Mouse (Mus musculus) thymus, postnatal 0 days (tissue): Measurements from ENCODE around the gene Slc9a9. TPM values are rescaled to one million over a fixed set of nuclear protein-coding genes. Genes with fewer than 3 reads are reported as not detected.
A peak's percentile ranks its signal among the peaks of the same experiment; 100 is the strongest.

Experiments
- DNase-seq: peaks from one replicate; pipeline ENCODE4 v3.0.0-alpha.2; 2015; ENCODE audit warnings: low spot score
- polyA plus RNA-seq: library from polyadenylated mRNA; unstranded; fragments of >200 nt; fragmentation: Nextera tagmentation; extraction: Ambion mirVana; gene quantifications from 2 replicates; pipeline ENCODE4 v1.2.1, GENCODE M21; 2015

Gene Slc9a9
- polyA plus RNA-seq, 1 experiment from 2014 or later: 40.5 TPM

DNA sequence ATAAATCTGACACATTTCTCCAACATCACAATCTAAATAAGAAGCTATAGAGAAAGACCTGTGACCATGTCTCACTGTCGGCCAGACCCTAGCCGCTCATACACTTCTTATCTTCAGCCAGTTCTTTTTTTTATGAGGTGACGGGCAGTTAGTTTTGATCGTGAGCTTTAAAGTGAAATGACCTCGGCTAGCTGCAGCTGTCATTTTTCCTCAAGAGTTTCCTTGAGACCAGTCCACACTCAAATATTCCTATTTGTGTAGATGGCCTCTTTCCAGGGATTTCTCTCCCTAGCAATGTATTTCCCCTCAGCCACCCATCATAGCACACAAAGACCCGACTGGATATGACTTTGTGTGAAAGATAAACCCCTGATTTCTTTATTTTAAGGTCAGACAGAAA lies 521.7 kb downstream of the Slc9a9 start:
- no peak for DNase-seq

DNA sequence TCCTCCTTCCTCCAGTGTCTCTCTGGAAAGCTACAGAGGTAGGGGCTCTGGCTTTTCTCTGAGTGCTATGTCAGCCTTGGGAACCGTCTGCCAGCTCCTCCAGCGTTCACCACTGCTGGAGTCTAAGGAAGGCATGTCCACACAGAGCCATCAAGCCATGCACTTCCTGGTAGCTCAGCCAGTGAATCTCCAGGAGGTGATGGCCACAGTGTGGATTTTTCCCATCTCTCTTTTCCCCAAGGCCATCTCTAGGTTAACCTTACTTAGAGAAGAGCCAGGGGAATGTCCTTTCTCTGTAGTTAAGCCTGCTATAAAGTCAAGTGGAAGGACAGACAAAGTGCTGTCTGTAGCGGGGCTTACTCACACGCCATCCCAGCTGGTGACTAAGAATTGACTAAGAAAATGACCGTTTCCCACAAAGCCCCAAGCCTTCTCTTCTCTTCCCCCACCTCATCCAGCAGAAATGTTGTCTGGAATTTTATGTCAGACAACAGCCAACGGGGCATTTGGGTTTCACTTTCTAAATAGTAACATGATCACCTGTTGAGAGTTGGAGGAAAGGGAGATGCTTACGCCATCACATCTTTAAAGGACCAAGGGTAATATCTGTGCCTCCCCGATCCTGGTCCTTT lies 523.3 kb downstream of the Slc9a9 start:
- DNase-seq: no peak

DNA sequence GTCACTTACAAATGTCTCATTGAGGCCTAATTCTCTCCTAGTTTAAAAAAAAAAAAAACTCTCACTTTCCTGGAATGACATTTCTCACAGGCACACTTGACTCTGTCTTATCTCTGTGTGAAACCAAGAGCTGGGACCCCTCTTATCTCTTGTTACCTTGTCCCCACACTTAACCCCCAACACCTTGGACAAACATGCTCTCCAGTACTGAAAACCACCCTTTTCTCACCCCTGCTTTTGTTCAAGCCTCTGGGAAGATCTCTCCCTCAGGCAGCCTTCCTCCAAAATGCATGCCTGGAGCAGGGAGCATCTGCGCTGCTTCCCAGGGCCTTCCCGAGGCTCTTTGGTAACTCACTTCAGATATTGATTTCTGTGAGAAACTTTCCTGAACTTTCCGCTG lies 524.0 kb downstream of the Slc9a9 start:
- no peak for DNase-seq

DNA sequence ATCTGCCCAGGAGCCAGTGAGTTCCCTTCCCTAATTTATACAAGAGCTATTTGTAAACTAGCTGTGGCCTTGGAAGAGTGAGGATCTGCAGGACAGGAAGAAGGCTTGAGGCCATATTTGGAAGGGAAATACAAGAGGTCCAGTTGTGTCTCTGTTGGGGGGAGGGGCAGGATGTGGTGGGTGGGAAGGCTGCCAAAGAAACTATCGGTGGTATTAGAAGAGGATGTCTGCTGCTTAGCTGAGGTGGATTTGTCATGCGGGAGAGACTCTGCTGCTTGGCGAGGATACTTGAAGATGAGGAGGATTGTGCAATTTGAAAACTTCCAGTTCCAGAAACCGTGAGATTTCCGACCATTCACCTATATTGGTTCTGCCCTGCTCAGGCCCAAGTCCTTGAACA lies 524.4 kb downstream of the Slc9a9 start:
- no peak for DNase-seq

- no peak for DNase-seq
Measured at GRCm38 (mm10) chr9:95207661-95208060, 538.0 kb downstream of the Slc9a9 start.

GRCm38 (mm10) chr9:95208681-95209080 lies 539.0 kb downstream of the Slc9a9 start:
- no peak for DNase-seq

DNA sequence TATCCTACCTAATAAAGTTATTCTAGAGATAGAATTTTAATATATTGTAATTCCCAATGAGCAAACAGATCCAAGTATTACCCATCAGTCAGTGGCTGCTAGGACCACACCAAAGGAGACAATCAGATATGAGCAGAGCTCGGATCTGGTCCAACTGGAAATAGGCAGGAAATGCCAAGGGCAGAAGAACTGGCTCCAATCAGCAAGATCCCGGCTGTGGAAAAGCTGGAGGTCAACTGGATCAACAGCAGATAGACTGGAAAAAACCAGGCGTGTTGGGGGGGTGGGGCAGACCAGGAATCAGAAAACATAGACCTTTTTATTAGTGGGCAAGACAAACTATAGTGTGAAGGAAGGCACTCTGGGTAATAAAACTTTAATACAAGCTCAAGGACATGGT lies 550.3 kb downstream of the Slc9a9 start:
- DNase-seq: no peak

DNA sequence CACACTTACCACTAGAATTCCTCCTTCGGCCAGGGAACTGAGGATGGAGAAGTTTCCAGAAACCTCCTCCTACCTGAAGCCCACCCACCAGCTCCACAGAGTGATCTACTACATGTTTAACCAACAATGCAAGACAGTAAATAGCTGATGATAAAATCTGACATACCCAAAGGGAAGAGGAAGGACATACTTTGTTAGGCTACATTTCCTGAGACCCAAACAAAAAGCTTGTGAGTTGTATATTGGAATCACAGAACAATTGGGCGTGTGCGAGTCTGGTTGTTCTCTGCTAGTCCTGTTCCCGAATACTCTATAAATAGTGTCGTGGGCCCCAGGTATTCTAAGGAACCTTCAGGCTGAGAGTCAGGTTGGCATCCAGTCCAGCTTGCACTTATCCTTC lies 551.6 kb downstream of the Slc9a9 start:
- no peak for DNase-seq

GRCm38 (mm10) chr9:95226986-95227385 lies 557.3 kb downstream of the Slc9a9 start:
- no peak for DNase-seq

DNA sequence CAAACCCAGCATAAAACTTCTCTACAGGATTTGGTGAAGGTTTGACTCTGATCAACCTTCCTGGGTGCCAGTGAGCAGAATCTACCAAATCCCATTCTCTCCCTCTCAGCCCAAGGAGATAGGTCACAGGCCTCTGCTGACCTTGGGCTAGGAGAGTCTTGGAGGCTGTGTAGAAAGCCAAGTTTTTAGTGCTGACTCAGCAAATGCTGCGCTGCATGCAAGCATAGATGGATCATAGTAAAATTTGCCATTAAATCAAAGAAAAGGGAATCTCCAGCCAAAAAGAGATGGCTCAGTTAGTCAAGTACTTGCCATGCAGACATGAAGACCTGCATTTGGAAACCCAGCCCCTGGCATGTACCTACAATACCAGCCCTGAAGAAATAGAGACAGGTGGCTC lies 558.4 kb downstream of the Slc9a9 start:
- no peak for DNase-seq

DNA sequence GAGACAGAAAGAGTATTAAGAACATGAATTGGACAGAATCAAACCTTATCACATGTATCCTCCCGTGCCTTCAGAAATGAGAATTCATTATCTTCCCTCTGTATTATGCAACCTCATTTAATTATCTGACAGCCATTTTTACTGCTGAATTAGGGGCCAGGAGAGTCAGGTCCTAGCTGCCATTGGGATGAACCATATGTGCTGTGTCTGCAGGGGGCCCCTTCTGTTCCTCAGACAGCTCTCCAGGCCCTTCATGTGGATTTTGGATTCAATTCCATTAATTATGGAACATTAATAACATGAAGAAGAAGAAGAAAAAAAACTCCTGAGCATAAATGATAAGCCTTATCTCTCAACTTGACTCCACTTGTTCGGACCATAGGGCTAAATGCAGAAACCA lies 559.4 kb downstream of the Slc9a9 start:
- no peak for DNase-seq

GRCm38 (mm10) chr9:95239900-95240299 lies 570.2 kb downstream of the Slc9a9 start:
- DNase-seq: no peak

GRCm38 (mm10) chr9:95242628-95243195 lies 573.0 kb downstream of the Slc9a9 start:
- DNase-seq: no peak

- DNase-seq: no peak
Measured at GRCm38 (mm10) chr9:95254162-95254561, 584.5 kb downstream of the Slc9a9 start.

GRCm38 (mm10) chr9:95255844-95256243 lies 586.1 kb downstream of the Slc9a9 start:
- no peak for DNase-seq

DNA sequence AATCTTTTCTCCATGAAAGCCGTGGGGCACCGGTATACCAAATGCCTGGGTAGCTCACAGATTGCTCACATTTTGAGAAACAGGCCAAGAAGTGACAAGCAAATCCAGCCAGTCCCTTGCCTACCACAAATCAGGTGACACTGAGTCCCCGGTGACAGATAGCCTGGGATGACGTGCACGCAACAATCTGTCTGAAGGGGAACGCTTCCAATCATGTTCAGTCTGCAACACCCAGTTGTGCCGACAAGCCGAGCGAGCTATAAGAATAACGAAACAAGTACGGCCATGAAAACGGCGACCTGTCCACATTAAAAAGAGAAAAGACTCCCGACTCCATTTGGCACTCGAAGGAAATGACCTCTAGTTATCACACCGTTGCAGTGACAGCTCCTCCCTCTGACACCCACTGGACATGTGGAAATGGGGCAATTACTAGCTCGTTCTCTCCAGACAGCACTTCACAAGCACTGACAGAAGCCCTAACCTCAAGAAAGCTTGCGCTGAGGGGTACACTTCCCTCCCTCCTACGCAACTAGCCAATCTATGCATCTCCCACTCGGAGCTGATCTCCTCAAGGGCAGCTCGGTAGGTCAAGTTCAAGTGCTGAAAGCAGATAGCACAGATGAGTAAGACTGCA lies 587.1 kb downstream of the Slc9a9 start:
- DNase-seq: no peak

GRCm38 (mm10) chr9:95262851-95263250 lies 593.1 kb downstream of the Slc9a9 start:
- no peak for DNase-seq

- DNase-seq: no peak
Measured at GRCm38 (mm10) chr9:95263867-95264509, 594.3 kb downstream of the Slc9a9 start.

- no peak for DNase-seq
Measured at GRCm38 (mm10) chr9:95266179-95266578, 596.5 kb downstream of the Slc9a9 start.

DNA sequence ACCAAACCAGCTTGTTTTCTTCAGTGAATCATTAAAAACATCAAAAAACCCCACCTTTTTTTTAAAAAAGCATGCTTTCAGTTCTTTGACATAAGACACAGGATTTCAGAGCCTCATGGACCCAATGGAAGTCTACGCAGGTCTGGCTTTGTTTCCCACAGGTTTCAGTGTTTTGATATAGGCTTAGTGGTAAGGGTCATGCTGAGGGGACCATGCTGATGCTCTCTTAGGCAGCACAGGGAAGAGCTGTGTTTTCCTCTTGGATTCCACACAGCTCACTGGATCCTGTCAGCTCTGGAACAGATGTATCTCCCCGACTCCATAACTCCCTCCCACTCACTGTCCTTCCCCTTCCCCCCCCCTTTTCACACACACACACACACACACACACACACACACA lies 597.2 kb downstream of the Slc9a9 start:
- DNase-seq: no peak

- DNase-seq: peak; percentile 76
Measured at GRCm38 (mm10) chr9:95279590-95280344, 610.1 kb downstream of the Slc9a9 start.
